ENCODE assay signal across 20 mouse cellular contexts in the genomic region with DNA sequence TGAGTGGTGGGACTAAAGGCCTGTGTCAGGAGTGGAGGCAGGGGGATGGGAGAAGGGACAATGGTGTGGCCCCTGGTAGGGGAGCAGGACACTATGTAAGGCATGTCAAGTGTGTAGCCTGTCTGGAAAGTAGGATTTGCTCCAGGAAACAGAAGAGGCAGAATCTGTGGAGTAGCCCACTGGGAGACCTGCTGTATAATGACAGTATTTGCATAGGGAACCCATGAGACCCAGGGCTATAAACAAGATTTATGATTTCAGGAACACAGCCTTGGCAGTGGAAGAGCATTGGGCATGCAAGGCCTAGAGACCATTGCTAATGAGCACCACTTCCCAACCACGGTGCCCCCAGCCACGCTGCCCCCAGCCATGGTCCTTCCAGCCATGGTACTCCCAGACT. TPM values are rescaled to one million over a fixed set of nuclear protein-coding genes. Genes with fewer than 3 reads are reported as not detected.
DNase-seq lines count a peak whose midpoint lies in the region; ATAC-seq lines count a peak whose summit lies in the region.
"Had no signal": no experiment of that assay in that cellular context is flagged by ENCODE, and none has a peak within 500 bp of the region (broad histone marks: within the 10 kb centered on the region; RNA-seq: fewer than 3 reads in every experiment).

No protein-coding gene starts in this region.

- no peak for ATAC-seq in liver, embryonic 12.5 days
- ATAC-seq in liver, embryonic 16.5 days (ENCODE audit: low read depth), result no peak
- ATAC-seq in neural tube, embryonic 13.5 days (ENCODE audit: low read depth), result peak; percentile 84
- ATAC-seq: forebrain, embryonic 14.5 days had no signal

- H3K4me1 ChIP-seq in liver, embryonic 12.5 days, result no peaks in the 10 kb centered on the region
- H3K4me1 ChIP-seq in liver, embryonic 16.5 days (ENCODE audit: control insufficient read depth, low read depth, low read length), result no peaks in the 10 kb centered on the region
- peaks cover 20% of the 10 kb centered on the region for H3K4me1 ChIP-seq in neural tube, embryonic 13.5 days (replicated peaks)
- H3K4me1 ChIP-seq: embryonic facial prominence, embryonic 15.5 days; forebrain, embryonic 10.5 days; heart, embryonic 12.5 days; hindbrain, embryonic 10.5 days had no signal

- H3K27me3 ChIP-seq in liver, embryonic 12.5 days (replicated peaks), result no peaks in the 10 kb centered on the region
- H3K27me3 ChIP-seq in liver, embryonic 16.5 days (ENCODE audit: control insufficient read depth, insufficient read depth, low read depth, low read length), result no peaks in the 10 kb centered on the region
- H3K27me3 ChIP-seq in neural tube, embryonic 13.5 days, result no peaks in the 10 kb centered on the region
- H3K27me3 ChIP-seq: embryonic facial prominence, embryonic 15.5 days; heart, embryonic 12.5 days had no signal

- no peak overlapping the region for H3K4me2 ChIP-seq in liver, embryonic 12.5 days
- no peak overlapping the region for H3K4me2 ChIP-seq in liver, embryonic 16.5 days (ENCODE audit: low read depth, low read length)
- H3K4me2 ChIP-seq in neural tube, embryonic 13.5 days, result no peak overlapping the region
- H3K4me2 ChIP-seq: embryonic facial prominence, embryonic 15.5 days; heart, embryonic 12.5 days; hindbrain, embryonic 14.5 days had no signal

- H3K36me3 ChIP-seq in liver, embryonic 12.5 days, result no peaks in the 10 kb centered on the region
- H3K36me3 ChIP-seq in liver, embryonic 16.5 days (ENCODE audit: control insufficient read depth, insufficient read depth), result no peaks in the 10 kb centered on the region
- no peaks in the 10 kb centered on the region for H3K36me3 ChIP-seq in neural tube, embryonic 13.5 days
- H3K36me3 ChIP-seq: heart, embryonic 12.5 days; hindbrain, embryonic 10.5 days had no signal

- peak overlapping the region; percentile 63; the same call in 1 of the 2 replicates for H3K27ac ChIP-seq in liver, embryonic 12.5 days
- H3K27ac ChIP-seq in liver, embryonic 16.5 days (ENCODE audit: low read length), result 0 out of 2 replicates have a peak overlapping the region, but pooled peaks have one; percentile 31
- no peak overlapping the region; the same call in 1 of the 2 replicates for H3K27ac ChIP-seq in neural tube, embryonic 13.5 days (replicated peaks)
- H3K27ac ChIP-seq: embryonic facial prominence, embryonic 15.5 days; forebrain, embryonic 10.5 days; heart, adult 2 months; hindbrain, embryonic 10.5 days; hindbrain, embryonic 14.5 days had no signal

- DNase-seq in liver (no peak), MN1 (ENCODE audit: low spot score) (no peak)
- DNase-seq in lung, postnatal 4 days, result no peak
- DNase-seq: adrenal gland, adult 8-10 months; adrenal gland, postnatal 36 days; cerebellum, adult 2 months; cerebellum, postnatal 10 days; embryo, embryonic 11 days; gastrocnemius, postnatal 10 days; heart, adult 2 months had no signal

- WGBS in liver, embryonic 12.5 days (ENCODE audit: insufficient replicate concordance), result 70% methylated on average over 2 of the region's 2 CpGs
- 69% methylated on average over 2 of the region's 2 CpGs for WGBS in liver, embryonic 16.5 days (ENCODE audit: insufficient replicate concordance)
- WGBS in neural tube, embryonic 13.5 days, result 33% methylated on average over 2 of the region's 2 CpGs

- no peaks in the 10 kb centered on the region for H3K9me3 ChIP-seq in liver, embryonic 12.5 days (replicated peaks)
- H3K9me3 ChIP-seq in liver, embryonic 16.5 days (replicated peaks; ENCODE audit: control insufficient read depth, low read length), result no peaks in the 10 kb centered on the region
- H3K9me3 ChIP-seq in neural tube, embryonic 13.5 days, result no peaks in the 10 kb centered on the region
- H3K9me3 ChIP-seq: embryonic facial prominence, embryonic 15.5 days; forebrain, embryonic 10.5 days; heart, embryonic 12.5 days; hindbrain, embryonic 10.5 days had no signal

- H3K4me3 ChIP-seq in liver, embryonic 12.5 days, result no peak overlapping the region
- H3K4me3 ChIP-seq in liver, embryonic 16.5 days (ENCODE audit: low read depth, low read length), result no peak overlapping the region
- H3K4me3 ChIP-seq in neural tube, embryonic 13.5 days, result no peak overlapping the region
- H3K4me3 ChIP-seq: embryonic facial prominence, embryonic 15.5 days; erythroblast, embryonic 14.5 days; forebrain, embryonic 10.5 days; heart, adult 2 months; heart, embryonic 12.5 days; hindbrain, embryonic 10.5 days had no signal

- H3K9ac ChIP-seq in liver, embryonic 12.5 days, result no peak overlapping the region
- H3K9ac ChIP-seq in liver, embryonic 16.5 days (ENCODE audit: low read depth, low read length), result no peak overlapping the region
- H3K9ac ChIP-seq in neural tube, embryonic 13.5 days, result no peak overlapping the region
- H3K9ac ChIP-seq: embryonic facial prominence, embryonic 15.5 days; heart, embryonic 12.5 days; hindbrain, embryonic 14.5 days had no signal

RNA-seq across cellular contexts. Expression of a gene that starts 9.3 kb away (rescaled TPM):
- 10.6 and 13.3 TPM in 2 replicates for polyA plus RNA-seq in liver, embryonic 12.5 days (2016; fragmentation: Nextera tagmentation; extraction: Ambion mirVana)
- polyA plus RNA-seq in liver, embryonic 16.5 days (2015; fragmentation: Nextera tagmentation; extraction: Ambion mirVana), result 12.3 and 13.4 TPM in 2 replicates
- 96.5 and 102 TPM in 2 replicates for polyA plus RNA-seq in neural tube, embryonic 13.5 days (2015; fragmentation: Nextera tagmentation; extraction: Ambion mirVana)

RNA-seq across cellular contexts. Expression of a gene that starts 9.4 kb away (rescaled TPM):
- 3.7 and 4.1 TPM in 2 replicates for polyA plus RNA-seq in liver, embryonic 12.5 days (2016; fragmentation: Nextera tagmentation; extraction: Ambion mirVana)
- 2.6 and 3.0 TPM in 2 replicates for polyA plus RNA-seq in liver, embryonic 16.5 days (2015; fragmentation: Nextera tagmentation; extraction: Ambion mirVana)
- polyA plus RNA-seq in neural tube, embryonic 13.5 days (2015; fragmentation: Nextera tagmentation; extraction: Ambion mirVana), result 11.7 and 12.3 TPM in 2 replicates
